Mouse (Mus musculus): Measurements from ENCODE around the gene Tpgs1. TPM values are rescaled to one million over a fixed set of nuclear protein-coding genes. Genes with fewer than 3 reads are reported as not detected.

The Tpgs1 gene
- total RNA-seq (2021): 10 to 100 TPM; 21.2 to 21.6 TPM
- long read RNA-seq, experiment 1, transcript Tpgs1-201 (2 exons, 1,143 nt): major isoform, 30 of 31 reads
- long read RNA-seq, experiment 1, partial matches to known transcripts: 0 of 31 reads
- long read RNA-seq, experiment 1, other reads (novel, unspliced or antisense): 1 of 31 reads
- long read RNA-seq, experiment 2, transcript Tpgs1-201 (2 exons, 1,143 nt): major isoform, 34 of 34 reads
- long read RNA-seq, experiment 2, partial matches to known transcripts: 0 of 34 reads
- long read RNA-seq, experiment 2, other reads (novel, unspliced or antisense): 0 of 34 reads

DNA sequence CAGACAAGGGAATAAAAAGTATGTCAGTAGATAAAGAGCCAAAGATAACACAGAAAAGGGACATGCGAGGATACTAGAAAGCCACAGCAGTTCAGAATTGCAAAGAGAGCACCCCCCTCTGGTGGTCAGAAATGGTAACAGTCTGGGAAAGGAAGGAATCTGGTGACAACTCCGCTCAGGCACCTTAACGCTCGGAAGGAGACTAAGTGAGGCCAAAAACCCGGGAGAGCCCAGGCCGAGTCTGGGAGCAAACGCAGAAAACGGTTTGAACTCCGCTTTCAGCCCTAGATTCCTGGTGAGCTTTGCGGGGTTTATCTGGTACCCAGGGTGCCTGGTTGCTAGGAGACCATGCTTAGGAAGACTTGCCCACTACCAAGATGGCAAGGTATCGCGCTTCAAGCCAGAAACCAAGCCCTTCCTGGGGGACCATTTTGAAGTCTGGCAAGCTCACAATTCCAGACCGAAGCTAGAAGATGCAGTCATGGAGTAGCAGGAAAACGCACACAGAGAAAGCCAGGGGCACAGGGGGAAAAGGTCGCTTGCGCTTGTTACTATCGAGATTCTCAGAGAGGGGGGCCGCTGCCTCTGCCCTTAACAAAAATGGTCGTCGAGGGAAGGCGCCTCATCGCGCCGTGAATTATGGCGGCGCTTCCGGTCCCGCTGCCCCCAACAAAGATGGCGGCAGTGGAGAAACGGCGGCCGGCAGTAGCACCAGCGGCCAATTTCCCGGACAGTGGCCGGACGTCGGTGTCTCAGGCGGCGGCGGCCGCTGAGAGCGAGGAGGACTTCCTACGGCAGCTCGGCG lies at the start of gene Tpgs1:
Gene Tpgs1, plus strand, starts transcription at position 599 of the 805 bp plus-strand sequence.
- DNase-seq (ENCODE audit: low spot score in 2 of 2): peak; percentile 76 to 89

DNA sequence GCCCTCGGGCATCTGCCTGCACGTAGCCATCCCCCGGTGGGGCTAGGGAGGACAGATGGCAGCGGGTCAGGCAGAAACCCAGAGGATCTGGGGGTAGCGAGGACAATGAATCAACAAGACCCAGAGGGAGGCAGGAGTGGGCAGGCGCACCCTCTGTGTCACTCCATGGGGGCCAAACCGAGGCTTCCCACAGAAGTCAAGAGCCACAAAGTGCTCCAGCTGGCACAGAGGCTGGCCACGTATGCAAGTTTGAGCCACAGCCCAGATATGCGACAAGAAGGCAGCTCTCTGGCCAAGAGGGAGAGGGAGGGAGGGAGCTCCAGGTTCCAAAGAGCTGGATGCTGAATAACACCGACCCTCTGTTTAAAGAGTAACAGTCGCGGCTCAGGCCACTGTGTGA lies 45.2 kb upstream of the Tpgs1 start:
- DNase-seq (ENCODE audit: low spot score in 2 of 2): no peak

DNA sequence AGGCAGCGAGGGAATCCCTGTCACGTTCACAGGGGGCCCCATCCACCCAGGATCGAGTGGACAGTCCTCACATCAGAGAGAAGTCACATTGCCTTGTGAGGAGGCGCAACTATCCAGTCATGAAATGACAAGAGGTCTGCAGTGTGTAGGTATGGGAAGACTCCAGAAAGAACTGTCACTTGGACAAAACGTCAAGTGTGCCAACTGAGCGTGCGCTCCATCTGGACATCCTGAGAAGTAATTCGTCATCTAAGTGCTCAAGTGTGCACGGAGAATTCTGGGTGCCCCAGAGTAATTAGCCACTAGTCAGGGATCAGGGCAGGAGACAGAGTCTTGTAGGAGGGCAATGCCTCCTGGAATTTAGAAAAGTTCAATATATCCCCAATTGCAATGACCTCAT lies 43.8 kb upstream of the Tpgs1 start:
- no peak for DNase-seq (ENCODE audit: low spot score in 2 of 2)

DNA sequence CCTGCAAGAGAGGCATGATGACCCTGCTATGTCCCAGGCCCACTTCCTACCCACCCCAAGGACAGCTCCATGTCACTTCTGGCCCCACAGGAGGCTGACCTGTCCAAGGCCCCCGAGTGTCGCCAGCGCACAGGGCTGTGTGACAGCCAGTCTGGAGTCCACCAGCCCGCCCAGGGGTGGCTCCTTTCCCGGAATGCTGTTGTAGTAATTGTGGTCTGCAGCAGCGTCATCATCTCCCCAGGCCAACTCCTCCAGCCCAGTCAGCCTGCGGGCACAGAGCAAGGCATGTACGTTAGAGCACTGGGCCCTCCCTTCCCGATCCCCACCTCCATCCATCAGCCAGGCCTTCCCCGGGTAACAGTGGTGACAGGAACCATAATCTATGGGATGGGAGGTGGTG lies 43.0 kb upstream of the Tpgs1 start:
- DNase-seq (ENCODE audit: low spot score in 2 of 2): no peak

DNA sequence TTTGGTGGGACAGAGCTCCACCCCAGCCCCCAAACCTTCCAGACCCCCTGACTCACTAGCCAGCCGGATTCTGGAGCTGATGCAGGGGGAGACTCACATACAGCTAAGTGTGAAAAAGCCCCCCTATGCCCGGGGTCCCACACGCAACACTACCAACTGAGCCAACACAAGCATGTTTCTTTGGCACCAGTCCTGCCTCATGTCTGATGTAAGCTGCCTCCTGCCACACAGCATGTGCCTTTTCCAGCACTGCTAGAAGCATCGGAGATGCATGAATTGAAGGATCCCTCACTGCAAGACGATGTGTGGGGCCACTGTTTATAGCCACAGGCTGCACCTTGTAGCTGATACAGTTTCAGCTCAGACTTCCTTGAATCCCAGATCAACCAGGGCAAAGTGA lies 40.8 kb upstream of the Tpgs1 start:
- DNase-seq (ENCODE audit: low spot score in 2 of 2): no peak

DNA sequence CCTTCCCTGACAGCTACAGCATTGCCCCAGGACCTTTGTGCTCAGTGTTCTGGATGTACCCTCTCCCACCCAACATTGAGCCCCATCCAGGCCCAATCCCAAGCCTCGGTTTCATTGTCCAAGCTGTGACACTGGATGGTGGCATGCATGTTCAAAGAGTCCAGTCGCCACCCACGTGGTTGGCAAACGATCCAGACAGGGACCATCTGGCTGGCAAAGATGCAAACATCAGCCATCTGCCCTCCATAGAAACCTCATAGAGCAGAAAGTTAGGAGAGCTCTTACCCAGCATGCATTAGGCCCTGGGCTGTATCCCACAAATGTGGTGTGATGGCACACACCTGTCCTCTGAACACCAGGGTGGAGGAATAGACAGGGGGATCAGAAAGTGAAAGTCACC lies 37.7 kb upstream of the Tpgs1 start:
- DNase-seq (ENCODE audit: low spot score in 2 of 2): no peak

DNA sequence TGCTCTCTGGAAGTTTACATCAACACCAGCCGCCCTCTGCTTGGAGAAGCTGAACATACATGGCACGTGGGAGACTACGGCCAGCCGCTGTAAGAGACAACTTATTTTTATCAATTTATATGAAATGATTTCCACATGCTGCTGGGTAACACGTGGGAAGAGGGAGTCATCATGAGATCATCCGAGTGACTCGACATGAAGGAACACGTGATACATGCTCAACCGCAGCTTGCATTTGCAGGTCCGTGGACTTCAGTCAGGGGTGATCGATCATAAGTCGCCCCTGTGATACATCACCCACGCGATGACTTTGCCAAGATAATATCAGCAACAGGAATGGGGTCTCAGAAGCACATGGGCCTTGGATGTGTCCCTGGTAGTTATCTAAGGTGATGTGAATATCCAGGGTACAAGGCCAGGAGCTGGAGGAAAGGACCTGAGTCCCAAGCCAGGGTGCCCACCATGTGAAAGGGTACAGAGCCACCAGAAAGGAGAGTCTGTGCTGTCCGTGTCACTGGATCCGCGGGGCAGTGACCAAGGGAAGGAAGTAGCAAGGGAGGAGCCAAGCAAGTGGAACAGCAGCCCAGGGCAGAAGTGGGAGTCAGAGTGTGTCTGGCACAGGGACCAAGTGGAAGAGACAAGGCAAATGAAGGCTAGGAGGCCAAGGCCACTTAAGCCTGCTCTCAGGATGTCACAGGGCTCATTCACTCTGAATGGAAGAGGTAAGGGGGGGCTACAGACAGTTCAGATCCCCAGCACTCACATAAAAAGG lies 36.0 kb upstream of the Tpgs1 start:
- DNase-seq (ENCODE audit: low spot score in 2 of 2): no peak

DNA sequence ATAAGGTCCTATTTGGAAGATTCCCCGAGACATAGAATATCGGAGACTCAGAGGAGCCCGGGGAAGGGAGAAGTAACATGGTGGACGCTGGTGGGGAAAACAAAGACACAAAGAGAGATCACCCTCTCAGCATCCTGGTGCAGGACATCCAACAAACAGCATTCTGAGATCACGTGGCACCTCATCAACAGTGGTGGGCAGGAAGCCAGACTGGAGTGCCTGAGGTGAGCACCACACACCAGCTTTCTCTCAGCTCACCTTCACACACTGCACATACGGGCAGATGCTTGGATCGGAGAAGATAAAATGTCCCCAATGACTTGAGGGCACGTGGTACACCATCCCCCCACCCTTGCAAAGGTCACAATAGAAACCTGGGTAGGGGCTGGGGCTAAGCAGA lies 32.9 kb upstream of the Tpgs1 start:
- DNase-seq (ENCODE audit: low spot score in 2 of 2): no peak

DNA sequence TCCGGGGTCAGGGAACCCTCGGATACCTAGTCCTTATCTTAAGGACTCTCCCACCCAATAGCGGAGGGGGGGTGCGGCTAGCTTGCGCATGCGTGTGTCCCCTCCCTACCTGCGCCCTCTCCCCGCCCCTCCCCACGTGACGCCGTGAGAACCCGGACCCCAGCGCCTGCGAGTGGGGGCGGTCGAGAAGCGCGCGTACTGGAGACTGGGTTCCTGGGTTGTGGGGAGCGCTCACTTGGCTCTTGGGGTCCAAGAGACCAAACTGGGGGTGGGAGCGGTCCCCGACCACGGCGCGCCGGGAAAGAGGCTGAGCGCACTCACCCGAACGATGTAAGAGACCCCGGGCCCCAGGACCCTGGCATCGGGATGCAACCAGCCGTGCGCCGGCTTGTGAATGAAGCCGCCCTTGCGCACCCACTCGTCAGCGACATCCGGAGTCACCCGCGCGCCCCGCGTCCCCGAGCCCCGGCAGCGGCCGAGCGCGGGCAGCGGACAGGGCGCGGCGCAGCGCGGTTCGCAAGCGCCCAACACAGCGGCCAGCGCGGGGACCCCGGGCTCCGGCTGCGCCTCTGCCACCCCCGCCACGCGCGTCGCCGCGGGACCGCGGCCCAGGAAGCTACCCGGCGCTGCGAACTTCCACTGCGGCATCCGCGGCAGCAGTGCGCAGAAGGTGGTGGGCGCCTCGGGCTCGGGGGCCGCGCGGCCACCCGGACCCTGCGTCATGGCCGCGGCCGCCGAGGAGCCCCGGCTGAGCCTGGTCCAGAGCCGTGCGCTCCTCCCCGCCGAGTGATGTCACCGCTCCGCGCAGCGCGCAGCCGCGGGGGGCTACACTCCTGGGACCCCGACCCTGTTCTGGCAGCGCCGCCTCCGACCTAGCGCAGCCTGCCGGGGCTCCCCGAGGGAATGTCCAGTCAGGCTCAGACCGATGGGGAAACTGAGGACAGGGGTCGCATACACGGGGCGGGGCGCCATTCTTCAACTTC lies 31.8 kb upstream of the Tpgs1 start, which contains the start of gene Shc2:
Gene Shc2, minus strand, starts transcription at position 791 of the 983 bp plus-strand sequence.
- DNase-seq (ENCODE audit: low spot score in 2 of 2): no peak

DNA sequence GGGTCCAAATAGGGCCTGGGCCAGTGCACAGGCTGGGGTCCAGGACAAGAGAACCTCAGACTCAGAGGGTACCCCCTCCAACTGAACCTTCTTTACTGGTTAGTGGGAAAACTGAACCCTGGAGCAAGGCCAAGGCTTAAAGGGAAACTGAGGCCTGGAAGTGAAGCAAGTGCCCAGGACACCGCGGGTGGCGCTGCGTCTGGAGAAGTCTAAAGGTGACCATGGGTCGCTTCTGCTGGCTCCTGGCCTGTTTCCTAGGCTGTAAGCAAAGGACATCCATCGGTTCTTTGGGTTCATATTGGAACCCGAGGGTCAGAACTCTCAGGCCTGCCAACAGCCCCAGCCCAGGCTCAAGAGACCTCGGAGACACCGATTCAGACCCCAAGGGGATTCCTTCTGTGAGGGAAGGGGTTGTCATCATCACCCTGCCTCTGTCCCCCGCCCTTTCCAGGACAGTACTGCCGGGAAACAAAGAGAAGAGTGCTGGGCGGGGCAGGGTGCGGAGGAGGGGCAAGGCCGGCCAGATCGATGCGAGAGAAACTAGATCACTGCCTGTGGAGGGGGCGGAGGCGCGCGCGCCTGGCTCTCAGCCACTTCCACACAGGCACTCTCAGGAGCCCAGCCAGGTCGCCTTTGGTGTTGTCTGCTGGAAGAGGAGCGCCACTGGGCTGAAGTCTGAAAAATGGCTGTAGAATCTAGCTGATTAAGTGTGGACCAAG lies 30.5 kb upstream of the Tpgs1 start:
- DNase-seq (ENCODE audit: low spot score in 2 of 2): peak in 1 of 2 experiments; percentile 59

DNA sequence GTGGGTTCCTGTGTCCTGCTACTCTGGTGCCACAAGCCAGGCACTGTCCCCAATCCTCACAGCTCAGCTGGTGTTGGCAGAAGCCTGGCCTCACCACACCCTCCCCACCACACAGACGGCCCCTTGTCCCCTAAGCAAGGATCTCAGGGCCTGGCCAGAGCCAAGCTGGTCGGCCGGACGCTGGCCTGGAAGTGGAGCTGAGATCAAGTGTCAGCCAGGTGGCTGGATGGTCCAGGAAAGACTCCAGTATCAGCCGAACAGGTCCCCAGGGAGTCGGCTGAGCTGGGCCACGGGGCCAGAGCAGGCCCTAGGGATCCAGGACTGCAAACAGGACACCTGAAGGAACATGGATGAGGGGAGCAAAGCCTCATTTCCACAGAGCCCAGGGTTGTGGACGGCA lies 23.5 kb upstream of the Tpgs1 start, which contains the start of gene Odf3l2:
Gene Odf3l2, minus strand, starts transcription at position 28 of the 400 bp plus-strand sequence.
- no peak for DNase-seq (ENCODE audit: low spot score in 2 of 2)

DNA sequence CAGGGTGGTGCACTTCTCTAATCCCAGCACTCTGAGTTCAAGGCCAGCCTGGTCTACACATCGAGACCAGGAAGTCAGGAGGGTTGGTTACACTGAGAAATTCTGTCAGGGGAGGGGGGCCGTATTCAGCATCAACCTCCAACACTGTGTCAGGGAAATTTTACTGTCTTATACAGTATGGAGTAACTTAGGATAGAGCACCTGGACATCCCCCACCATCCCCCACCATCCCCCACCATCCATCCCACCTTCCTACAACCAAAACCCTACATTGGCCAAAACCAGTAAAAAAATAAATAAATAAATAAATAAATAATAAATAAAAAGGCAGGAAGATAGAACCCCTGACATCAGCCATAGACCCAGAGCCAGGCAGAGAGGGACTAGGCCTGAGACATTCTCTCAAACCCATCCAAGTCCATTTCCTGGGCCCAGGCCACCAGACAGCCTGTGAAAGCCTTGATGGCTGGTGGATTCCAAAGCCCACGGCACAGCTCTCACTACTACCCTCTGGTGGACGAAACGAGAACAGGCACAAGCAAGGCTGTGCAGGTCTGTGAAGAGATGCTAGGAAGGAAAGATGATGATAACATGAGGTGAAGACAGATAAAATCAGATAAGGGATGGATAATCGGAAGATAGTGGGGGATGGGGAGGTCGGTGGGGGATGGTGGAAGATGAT lies 20.0 kb upstream of the Tpgs1 start:
- peak; percentile 65 to 69 for DNase-seq (ENCODE audit: low spot score in 2 of 2)

DNA sequence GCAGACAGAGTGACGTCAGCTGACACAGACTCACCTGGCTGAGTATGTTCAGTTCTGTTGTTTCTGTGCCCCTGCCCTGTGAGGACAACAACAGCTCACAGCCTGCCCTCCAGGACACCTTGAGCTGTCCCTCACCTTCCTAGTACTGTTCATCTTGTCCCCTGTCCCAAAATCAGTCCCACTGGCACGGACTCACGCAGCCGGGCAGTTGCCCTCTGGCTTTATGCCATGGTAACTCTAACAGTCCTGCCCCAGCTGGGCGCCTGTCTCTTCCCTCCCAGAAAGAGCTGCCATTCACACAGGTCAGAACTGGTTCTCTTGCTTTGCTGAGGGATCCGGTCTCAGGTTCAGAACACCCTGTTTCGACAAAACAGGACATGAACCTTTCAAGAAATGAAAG lies 16.4 kb upstream of the Tpgs1 start:
- no peak for DNase-seq (ENCODE audit: low spot score in 2 of 2)

DNA sequence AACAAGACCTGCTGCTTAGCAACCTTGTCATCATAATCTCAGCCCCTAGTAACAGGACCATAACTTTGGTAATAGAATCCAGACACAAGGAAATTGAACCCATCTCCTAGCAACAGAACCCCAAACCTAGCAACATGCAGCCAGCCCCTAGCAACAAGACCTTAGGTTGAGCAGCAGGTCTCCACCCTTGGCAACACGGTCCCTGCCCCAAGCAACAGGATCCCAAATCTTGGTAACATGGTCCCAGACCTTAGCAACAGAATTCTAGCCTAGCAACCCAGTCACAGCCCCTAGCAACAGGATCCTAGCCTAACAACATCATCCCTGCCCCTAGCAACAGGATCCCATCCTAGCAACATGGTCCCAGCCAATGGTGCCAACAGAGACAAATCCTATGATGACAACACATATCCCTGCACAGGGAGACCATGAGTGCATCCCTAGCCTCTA lies 14.2 kb upstream of the Tpgs1 start:
- no peak for DNase-seq (ENCODE audit: low spot score in 2 of 2)

DNA sequence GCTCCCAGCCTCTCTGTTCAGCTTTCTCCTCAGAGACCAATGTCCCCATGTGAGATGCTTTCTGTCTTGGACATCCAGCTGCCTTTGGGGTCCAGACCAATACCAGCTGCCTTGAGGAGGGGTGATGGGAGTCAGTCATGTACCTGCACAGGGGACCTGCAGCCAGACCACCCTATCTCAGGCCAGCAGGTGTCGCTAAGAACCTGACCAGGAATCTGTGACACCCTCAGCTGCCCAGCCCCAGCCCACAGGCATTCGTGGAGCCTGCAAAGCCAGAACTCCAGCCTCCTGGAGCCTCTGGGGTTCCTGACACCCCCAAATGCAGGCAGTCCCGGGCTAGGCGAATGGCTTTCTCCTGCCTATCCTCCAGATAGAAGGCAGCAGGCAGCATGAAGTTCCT lies 10.3 kb upstream of the Tpgs1 start:
- DNase-seq (ENCODE audit: low spot score in 2 of 2): no peak

DNA sequence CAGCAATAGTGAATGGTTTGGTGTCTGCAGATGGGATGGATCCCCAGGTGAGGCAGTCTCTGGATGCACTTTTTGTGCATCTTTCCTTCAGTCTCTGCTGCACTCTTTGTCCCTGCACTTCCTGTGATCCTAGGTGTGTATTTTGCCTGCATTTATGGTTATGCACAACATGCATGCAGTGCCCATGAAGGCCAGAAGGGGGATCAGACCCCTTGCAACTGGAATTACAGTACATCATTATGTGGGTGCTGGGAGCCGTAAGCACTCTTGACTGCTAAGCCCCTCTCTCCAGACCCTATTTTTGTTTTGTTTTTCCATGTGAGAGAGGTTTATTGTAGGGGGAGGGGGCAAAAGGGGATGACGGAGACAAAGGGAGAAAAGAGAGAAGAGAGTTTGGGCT lies 8.9 kb upstream of the Tpgs1 start:
- DNase-seq (ENCODE audit: low spot score in 2 of 2): no peak

DNA sequence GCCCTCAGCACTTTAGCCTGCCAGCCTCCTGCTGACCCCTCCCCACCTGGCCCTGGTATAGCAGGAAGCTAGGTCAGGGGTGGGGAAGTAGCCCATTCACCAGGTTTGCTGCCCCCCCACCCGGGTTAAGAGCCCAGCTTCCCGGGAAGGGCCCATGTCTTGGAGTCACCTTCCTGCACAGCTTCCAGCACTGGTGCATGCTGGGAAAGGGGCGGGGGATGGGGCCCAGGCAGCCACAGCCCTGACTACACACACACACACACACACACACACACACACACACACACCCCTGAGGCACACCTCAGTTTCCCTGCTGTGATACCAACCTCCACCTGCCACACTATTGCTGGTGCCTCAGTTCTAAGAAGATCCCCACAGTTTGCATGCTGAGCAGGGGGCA lies 7.3 kb upstream of the Tpgs1 start:
- DNase-seq (ENCODE audit: low spot score in 2 of 2): no peak

DNA sequence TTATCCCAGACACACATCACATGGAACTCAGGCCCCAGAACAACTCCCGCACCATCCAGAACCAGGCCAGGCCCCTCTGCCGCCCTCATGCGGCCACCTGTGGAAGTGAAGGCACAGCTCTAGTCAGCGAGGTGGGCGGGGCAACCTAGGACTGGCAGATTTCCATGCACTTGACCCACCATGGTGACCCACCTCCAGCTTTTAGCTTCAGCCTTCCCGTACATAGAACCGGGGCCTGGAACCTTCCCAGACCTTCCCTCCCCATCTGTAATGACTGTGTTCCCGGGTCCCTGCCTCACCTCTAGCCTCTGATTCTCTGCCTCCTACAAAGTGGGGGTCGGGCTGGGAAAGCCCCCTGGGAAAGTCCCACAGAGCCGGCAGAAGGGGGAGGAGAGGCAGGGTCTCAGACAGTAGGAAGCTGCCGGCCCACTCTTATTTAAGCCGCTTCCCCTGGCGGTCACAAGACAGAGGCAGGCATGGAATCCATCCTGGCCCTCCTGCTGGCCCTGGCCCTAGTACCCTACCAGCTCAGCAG lies 5.0 kb upstream of the Tpgs1 start, which contains the start of gene Madcam1:
Gene Madcam1, plus strand, starts transcription at position 429 of the 535 bp plus-strand sequence.
- peak in 1 of 2 experiments; percentile 55 for DNase-seq (ENCODE audit: low spot score in 2 of 2)

DNA sequence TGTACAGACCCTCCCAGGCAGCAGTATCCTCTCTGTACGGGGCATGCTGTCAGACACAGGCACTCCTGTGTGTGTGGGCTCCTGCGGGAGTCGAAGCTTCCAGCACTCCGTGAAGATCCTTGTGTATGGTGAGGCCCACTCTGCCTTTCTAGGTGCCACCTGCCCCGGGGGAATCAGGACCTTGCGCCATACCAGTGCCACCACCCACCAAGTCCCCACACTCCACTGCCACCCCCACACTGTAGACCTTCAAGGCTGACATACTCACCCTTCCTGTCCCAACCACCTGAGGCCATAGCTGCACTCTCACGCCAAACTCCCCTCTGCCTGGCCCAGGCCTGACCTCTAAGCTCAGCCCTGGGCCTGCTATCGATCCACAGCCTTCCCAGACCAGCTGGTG lies 4.1 kb upstream of the Tpgs1 start:
- DNase-seq (ENCODE audit: low spot score in 2 of 2): no peak
